Mouse (Mus musculus): Measurements from ENCODE around the gene Tmem270.

DNA sequence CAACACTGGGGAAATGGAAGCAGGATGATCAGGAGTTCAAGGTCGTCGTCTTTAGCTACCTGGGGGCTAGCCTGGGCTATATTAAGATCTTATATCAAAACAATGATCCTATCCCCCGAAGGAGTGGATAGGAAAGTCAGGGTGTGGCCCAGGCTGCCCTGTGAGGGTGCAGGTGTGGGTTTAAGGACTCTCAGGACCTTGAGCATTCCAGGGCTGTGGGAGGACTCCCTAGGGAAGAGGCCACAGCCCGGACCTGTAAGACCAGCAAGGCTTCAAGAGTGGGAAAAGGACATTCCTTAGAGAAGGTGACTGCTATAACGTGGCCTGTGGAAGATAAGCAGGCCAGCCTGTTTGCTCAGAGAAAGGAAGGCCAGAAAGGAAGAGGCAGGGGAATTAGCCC lies 37.6 kb upstream of the Tmem270 start:
- TF ChIP-seq POLR2A (IDR thresholded peaks at IDR 0.05; ENCODE audit: control insufficient read depth, low read depth, low read length) (no peak), CTCF (IDR thresholded peaks at IDR 0.05; ENCODE audit: control insufficient read depth, insufficient read depth, insufficient replicate concordance, low read depth, low read length) (no peak)

All from testis, adult 2 months (tissue).